Mouse (Mus musculus) E14TG2a.4 (cell line): ENCODE results near the gene Fbxo9.

Experiments
- H3K27me3 ChIP-seq: 2 replicates; pipeline ENCODE4 v1.6.1; 2014; ENCODE audit warnings: low read length, control low read depth; ENCODE audit not compliant: insufficient read depth
- H3K36me3 ChIP-seq: 2 replicates; pipeline ENCODE4 v1.6.1; 2014; ENCODE audit warnings: low read length, control low read depth; ENCODE audit not compliant: insufficient read depth
- H3K4me1 ChIP-seq: replicated peaks from 2 replicates; pipeline ENCODE4 v1.6.1; 2014; ENCODE audit warnings: low read depth, low read length, control low read depth
- H3K4me3 ChIP-seq: replicated peaks from 2 replicates; pipeline ENCODE4 v1.5.1; 2014; ENCODE audit warnings: mild to moderate bottlenecking, low read length
- H3K9me3 ChIP-seq: 2 replicates; pipeline ENCODE4 v1.6.1; 2014; ENCODE audit warnings: low read length, control low read depth
- CTCF ChIP-seq: conservative IDR thresholded peaks from 2 replicates; pipeline ENCODE4 v1.5.1; 2014; ENCODE audit warnings: low read length
- NANOG ChIP-seq: IDR thresholded peaks from 2 replicates; pipeline ENCODE4 v1.6.1; 2014; ENCODE audit warnings: borderline replicate concordance, low read length, mixed read lengths
- POU5F1 ChIP-seq: IDR thresholded peaks from 2 replicates; pipeline ENCODE4 v1.6.1; 2014; ENCODE audit warnings: low read length, borderline replicate concordance

The Fbxo9 gene

GRCm38 (mm10) chr9:78104973-78105372, 3.9 kb downstream of the Fbxo9 start:
- TF ChIP-seq CTCF (no peak), POU5F1 (no peak), NANOG (no peak)
- no peak overlapping the region for H3K4me3 ChIP-seq
- H3K36me3 ChIP-seq: peaks cover 34% of the 10 kb centered on the region
- H3K4me1 ChIP-seq: peaks cover 60% of the 10 kb centered on the region
- H3K9me3 ChIP-seq: no peaks in the 10 kb centered on the region
- peaks cover 21% of the 10 kb centered on the region for H3K27me3 ChIP-seq

DNA sequence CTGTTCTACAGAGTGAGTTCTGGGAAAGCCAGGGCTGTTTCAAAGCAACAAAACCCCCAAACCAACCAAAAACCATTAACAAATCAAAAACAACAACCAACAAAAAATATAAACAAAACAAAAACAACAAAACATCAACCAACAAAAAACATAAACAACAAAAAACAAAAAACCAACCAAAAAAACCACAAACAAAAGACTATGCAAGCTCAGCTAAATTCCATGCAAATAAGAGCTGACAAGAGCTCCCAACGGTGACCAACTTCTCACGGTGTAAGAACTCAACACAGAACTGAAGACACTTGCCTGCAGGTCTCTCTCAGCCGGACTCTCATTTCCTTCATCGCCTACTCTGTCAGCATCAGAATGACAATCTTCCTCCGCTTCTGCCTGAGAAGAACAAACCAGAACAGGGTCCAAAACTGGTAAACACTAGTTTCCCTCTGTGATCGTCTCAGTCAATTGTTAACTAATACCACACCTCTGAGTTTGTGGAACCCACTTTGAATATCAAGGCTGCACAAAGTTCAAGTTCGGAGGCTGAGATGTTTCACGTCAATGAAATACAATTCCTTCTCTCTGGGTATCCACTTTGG, 4.8 kb downstream of the Fbxo9 start:
- Histone ChIP-seq H3K27me3 (peaks cover 21% of the 10 kb centered on the region), H3K9me3 (no peaks in the 10 kb centered on the region), H3K4me3 (no peak overlapping the region), H3K4me1 (peaks cover 51% of the 10 kb centered on the region), H3K36me3 (peaks cover 38% of the 10 kb centered on the region)
- TF ChIP-seq NANOG (peak; percentile 32; the same call in 1 of the 2 replicates), CTCF (no peak)

DNA sequence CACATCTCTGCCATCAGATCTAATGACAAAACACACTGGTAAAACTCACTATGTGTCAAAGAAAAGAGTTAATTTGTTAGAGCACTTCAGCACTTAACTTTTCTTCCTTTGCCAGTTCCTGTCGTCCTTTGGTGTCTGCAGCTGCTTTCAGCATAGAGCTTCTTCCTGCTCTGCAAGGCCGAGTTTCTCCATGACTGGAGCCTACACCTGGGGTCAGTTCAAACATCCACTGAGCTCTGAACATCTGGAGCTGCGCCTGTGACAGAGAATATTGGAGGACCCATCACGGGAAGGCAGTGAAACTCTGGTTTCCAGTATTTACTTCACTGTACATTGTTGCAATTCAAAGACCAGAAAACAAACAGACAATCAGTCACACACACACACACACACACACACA, 7.4 kb downstream of the Fbxo9 start:
- peaks cover 58% of the 10 kb centered on the region for H3K36me3 ChIP-seq
- H3K27me3 ChIP-seq: peaks cover 8% of the 10 kb centered on the region; the same call in 1 of the 2 replicates
- H3K4me1 ChIP-seq: peaks cover 35% of the 10 kb centered on the region
- peaks cover 5% of the 10 kb centered on the region; the same call in 1 of the 2 replicates for H3K9me3 ChIP-seq
- no peak for TF ChIP-seq NANOG
- TF ChIP-seq CTCF: no peak
- TF ChIP-seq POU5F1: no peak
- H3K4me3 ChIP-seq: no peak overlapping the region

- Histone ChIP-seq H3K4me1 (peaks cover 31% of the 10 kb centered on the region), H3K4me3 (no peak overlapping the region), H3K9me3 (peaks cover 6% of the 10 kb centered on the region; the same call in 1 of the 2 replicates), H3K27me3 (peaks cover 6% of the 10 kb centered on the region; the same call in 1 of the 2 replicates), H3K36me3 (peaks cover 54% of the 10 kb centered on the region)
- TF ChIP-seq NANOG (no peak), POU5F1 (no peak), CTCF (no peak)
Observed at GRCm38 (mm10) chr9:78100956-78101355, 7.9 kb downstream of the Fbxo9 start.

GRCm38 (mm10) chr9:78096376-78096775, 12.5 kb downstream of the Fbxo9 start:
- H3K4me3 ChIP-seq: no peak overlapping the region
- H3K36me3 ChIP-seq: peaks cover 59% of the 10 kb centered on the region
- TF ChIP-seq NANOG: no peak
- peak; percentile 54 for TF ChIP-seq CTCF
- peaks cover 6% of the 10 kb centered on the region; the same call in 1 of the 2 replicates for H3K9me3 ChIP-seq
- H3K4me1 ChIP-seq: no peaks in the 10 kb centered on the region
- no peaks in the 10 kb centered on the region for H3K27me3 ChIP-seq

DNA sequence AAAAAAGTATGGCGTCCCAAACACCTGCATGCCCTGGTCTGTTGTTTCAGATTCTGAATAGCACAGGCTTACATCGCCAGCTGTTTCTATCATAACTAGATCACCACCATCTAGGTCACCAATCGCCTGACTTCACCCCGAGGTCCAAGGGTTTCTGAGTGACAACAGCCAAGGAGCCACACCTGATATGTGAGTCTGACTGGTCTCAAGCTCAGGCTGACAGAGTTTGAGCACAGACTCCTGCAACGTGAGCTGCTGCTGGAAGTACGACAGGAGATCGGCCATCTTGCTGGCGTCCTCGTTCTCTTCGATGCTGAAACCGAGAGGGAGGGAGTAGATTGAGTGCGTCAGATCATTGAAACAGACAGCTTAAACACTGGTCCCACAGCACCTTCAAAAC, 13.2 kb downstream of the Fbxo9 start:
- TF ChIP-seq POU5F1 (no peak), CTCF (no peak), NANOG (no peak)
- H3K4me1 ChIP-seq: peaks cover 5% of the 10 kb centered on the region
- H3K4me3 ChIP-seq: no peak overlapping the region
- H3K27me3 ChIP-seq: no peaks in the 10 kb centered on the region
- peaks cover 6% of the 10 kb centered on the region; the same call in 1 of the 2 replicates for H3K9me3 ChIP-seq
- peaks cover 53% of the 10 kb centered on the region for H3K36me3 ChIP-seq

DNA sequence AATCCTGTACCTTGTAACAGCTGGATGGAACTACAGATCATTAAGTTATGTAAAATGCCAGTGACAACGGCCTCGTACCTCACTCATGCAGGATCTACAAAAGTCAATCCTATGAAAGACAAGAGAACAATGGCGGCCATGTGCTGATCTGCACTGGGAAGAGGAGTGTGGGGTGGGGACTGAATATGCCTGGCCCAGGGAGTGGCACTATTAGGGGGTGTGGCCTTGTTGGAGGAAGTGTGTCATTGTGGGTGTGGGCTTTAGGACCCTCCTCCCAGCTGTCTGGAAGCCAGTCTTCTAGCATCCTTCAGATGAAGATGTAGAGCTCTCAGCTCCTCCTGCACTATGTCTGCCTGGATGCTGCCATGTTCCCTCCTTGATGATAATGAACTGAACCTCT, 18.3 kb downstream of the Fbxo9 start:
- TF ChIP-seq CTCF: no peak
- no peak for TF ChIP-seq NANOG
- TF ChIP-seq POU5F1: no peak
- H3K4me3 ChIP-seq: no peak overlapping the region
- H3K4me1 ChIP-seq: peaks cover 19% of the 10 kb centered on the region
- H3K36me3 ChIP-seq: peaks cover 40% of the 10 kb centered on the region
- H3K27me3 ChIP-seq: no peaks in the 10 kb centered on the region
- H3K9me3 ChIP-seq: no peaks in the 10 kb centered on the region

- Histone ChIP-seq H3K36me3 (peaks cover 40% of the 10 kb centered on the region), H3K9me3 (no peaks in the 10 kb centered on the region)
- TF ChIP-seq CTCF (no peak), POU5F1 (no peak), NANOG (no peak)
Observed at GRCm38 (mm10) chr9:78089906-78090305, 19.0 kb downstream of the Fbxo9 start.

GRCm38 (mm10) chr9:78088971-78089370, 19.9 kb downstream of the Fbxo9 start:
- H3K4me3 ChIP-seq: no peak overlapping the region
- TF ChIP-seq POU5F1 (no peak), CTCF (no peak), NANOG (no peak)
- peaks cover 19% of the 10 kb centered on the region for H3K4me1 ChIP-seq
- no peaks in the 10 kb centered on the region for H3K27me3 ChIP-seq
- H3K36me3 ChIP-seq: peaks cover 43% of the 10 kb centered on the region
- H3K9me3 ChIP-seq: no peaks in the 10 kb centered on the region

More at GRCm38 (mm10) chr9:78089906-78090305, 19.0 kb downstream of the Fbxo9 start:
- Histone ChIP-seq H3K4me1 (peaks cover 19% of the 10 kb centered on the region), H3K4me3 (no peak overlapping the region), H3K27me3 (no peaks in the 10 kb centered on the region)
